ENCODE assay signal across 25 mouse cellular contexts in genomic region chr10:33073126-33073525, GRCm38 (mm10). TPM values are rescaled to one million over a fixed set of nuclear protein-coding genes. Genes with fewer than 3 reads are reported as not detected.
A peak's percentile ranks its signal among the peaks of the same experiment; 100 is the strongest.
DNase-seq lines count a peak whose midpoint lies in the region; TF ChIP-seq lines count a peak whose summit lies in the region.
"Had no signal": no experiment of that assay in that cellular context is flagged by ENCODE, and none has a peak within 500 bp of the region (broad histone marks: within the 10 kb centered on the region; RNA-seq: fewer than 3 reads in every experiment).

No protein-coding gene starts in this region.

- no peaks in the 10 kb centered on the region for H3K4me1 ChIP-seq in thymus, adult 2 months (replicated peaks; ENCODE audit: control insufficient read depth, insufficient read depth, low read length)
- H3K4me1 ChIP-seq: embryonic facial prominence, embryonic 13.5 days; forebrain, embryonic 10.5 days; forebrain, embryonic 13.5 days; hindbrain, embryonic 12.5 days; hindbrain, embryonic 15.5 days had no signal

- H3K79me2 ChIP-seq in C2C12 (ENCODE audit: control insufficient read depth, insufficient read depth) (no peaks in the 10 kb centered on the region), myocyte (ENCODE audit: control insufficient read depth, insufficient read depth) (no peaks in the 10 kb centered on the region)

- peak overlapping the region; percentile 37 for H3K4me2 ChIP-seq in myocyte (ENCODE audit: low read depth)
- H3K4me2 ChIP-seq: embryonic facial prominence, embryonic 13.5 days; forebrain, embryonic 13.5 days; heart, embryonic 11.5 days; hindbrain, embryonic 12.5 days; hindbrain, embryonic 15.5 days had no signal

- intact Hi-C loops in gastrocnemius, postnatal 36 days (cut with DNase I), result no loop called here

- no peaks in the 10 kb centered on the region for H3K36me3 ChIP-seq in C2C12 (ENCODE audit: control insufficient read depth, insufficient read depth)
- no peaks in the 10 kb centered on the region for H3K36me3 ChIP-seq in myocyte (ENCODE audit: control insufficient read depth, insufficient read depth)
- H3K36me3 ChIP-seq in thymus, adult 2 months (ENCODE audit: control insufficient read depth, insufficient read depth, low read length), result no peaks in the 10 kb centered on the region
- H3K36me3 ChIP-seq: embryonic facial prominence, embryonic 13.5 days; forebrain, embryonic 10.5 days; hindbrain, embryonic 12.5 days; hindbrain, embryonic 15.5 days had no signal

- no peak for TF ChIP-seq POLR2A in myocyte (IDR thresholded peaks at IDR 0.05; ENCODE audit: insufficient read length, low read depth)
- no peak for TF ChIP-seq POLR2A in thymus, adult 2 months (IDR thresholded peaks at IDR 0.05; ENCODE audit: control insufficient read depth, extremely low read depth, insufficient read depth, low read length, poor library complexity)

- peak; percentile 56 for DNase-seq in gastrocnemius, adult 18-20 months (ENCODE audit: low spot score)
- DNase-seq in gastrocnemius, postnatal 36 days, result no peak
- DNase-seq in gastrocnemius, postnatal 10 days, result peak; percentile 12
- no peak for DNase-seq in thymus, adult 2 months
- no peak for DNase-seq in adipocyte (ENCODE audit: low spot score)
- no peak for DNase-seq in layer of hippocampus, adult 9-10 months (ENCODE audit: low spot score)
- DNase-seq: adrenal gland, adult 8-10 months; adrenal gland, postnatal 25 days; cerebellum, adult 11-12 months; cerebellum, adult 8-10 months; cerebellum, postnatal 10 days; heart, adult 11 months; kidney, adult 2 months had no signal

- no peak overlapping the region for H3K27ac ChIP-seq in thymus, adult 2 months (ENCODE audit: control insufficient read depth, insufficient read depth, low read length)
- H3K27ac ChIP-seq: embryonic facial prominence, embryonic 13.5 days; forebrain, embryonic 10.5 days; forebrain, embryonic 13.5 days; hindbrain, embryonic 12.5 days; hindbrain, embryonic 15.5 days had no signal

- 79% methylated on average over 3 of the region's 3 CpGs for WGBS in thymus, adult 2 months

- H3K27me3 ChIP-seq in C2C12 (ENCODE audit: control insufficient read depth, insufficient read depth, insufficient read length) (no peaks in the 10 kb centered on the region), myocyte (ENCODE audit: control insufficient read depth, insufficient read depth, insufficient read length) (no peaks in the 10 kb centered on the region)
- H3K27me3 ChIP-seq in thymus, adult 2 months (ENCODE audit: control insufficient read depth, insufficient read depth, low read length), result no peaks in the 10 kb centered on the region
- H3K27me3 ChIP-seq: embryonic facial prominence, embryonic 13.5 days; forebrain, embryonic 13.5 days; hindbrain, embryonic 12.5 days; hindbrain, embryonic 15.5 days had no signal

- no peak for TF ChIP-seq CTCF in C2C12 (IDR thresholded peaks at IDR 0.05; ENCODE audit: control insufficient read depth, insufficient read depth, insufficient read length)
- TF ChIP-seq CTCF in thymus, adult 2 months (IDR thresholded peaks at IDR 0.05; ENCODE audit: borderline replicate concordance, control insufficient read depth, extremely low read depth, insufficient read depth, low read length, poor library complexity), result no peak

- H3K4me3 ChIP-seq in C2C12 (ENCODE audit: insufficient read depth, poor library complexity, severe bottlenecking) (no peak overlapping the region), myocyte (no peak overlapping the region)
- no peak overlapping the region for H3K4me3 ChIP-seq in thymus, adult 2 months (ENCODE audit: control insufficient read depth, insufficient read depth, low read length)
- H3K4me3 ChIP-seq: embryonic facial prominence, embryonic 13.5 days; forebrain, embryonic 10.5 days; forebrain, embryonic 13.5 days; hindbrain, embryonic 12.5 days; hindbrain, embryonic 15.5 days had no signal

- H3ac ChIP-seq in C2C12 (ENCODE audit: control insufficient read depth, insufficient read length, low read depth) (no peak overlapping the region), myocyte (ENCODE audit: control insufficient read depth, insufficient read length) (no peak overlapping the region)

- no peaks in the 10 kb centered on the region for H3K79me3 ChIP-seq in C2C12 (ENCODE audit: low read depth)

TF ChIP-seq in C2C12, 6 proteins besides CTCF, POLR2A, EP300 and RAD21:
- TF ChIP-seq MYOD1 (IDR thresholded peaks at IDR 0.05; ENCODE audit: control insufficient read depth, insufficient read length, low read depth) (peak; percentile 45), USF1 (IDR thresholded peaks at IDR 0.05; ENCODE audit: low read depth) (no peak)

TF ChIP-seq in myocyte, 11 proteins besides CTCF, POLR2A, EP300 and RAD21:
- TF ChIP-seq MAX (IDR thresholded peaks at IDR 0.05; ENCODE audit: low read depth) (no peak), SRF (IDR thresholded peaks at IDR 0.05; ENCODE audit: control insufficient read depth, insufficient read length, low read depth) (no peak), TCF3 (IDR thresholded peaks at IDR 0.05; ENCODE audit: insufficient read length, low read depth) (no peak), POLR2AphosphoS2 (IDR thresholded peaks at IDR 0.05; ENCODE audit: insufficient read length, low read depth) (no peak), MYOD1 (IDR thresholded peaks at IDR 0.05; ENCODE audit: control insufficient read depth in 1 of 3, insufficient read length in 2 of 3, low read depth in 2 of 3) (peak in 2 of 3 experiments; percentile 18 to 35), REST (IDR thresholded peaks at IDR 0.05; ENCODE audit: insufficient read depth, insufficient read length) (no peak), MYOG (IDR thresholded peaks at IDR 0.05; ENCODE audit: control insufficient read depth in 1 of 3, insufficient read depth in 1 of 3, insufficient read length in 2 of 3, low read depth in 2 of 3) (no peak), E2F4 (IDR thresholded peaks at IDR 0.05; ENCODE audit: insufficient read depth) (no peak)

RNA-seq across cellular contexts. Expression of gene Trdn, which starts 7.2 kb away (rescaled TPM):
- 1,000 to 10,000 TPM; 1,385 to 1,433 TPM for total RNA-seq in gastrocnemius, adult 18-20 months (2021)
- 1,000 to 10,000 TPM; 1,295 to 1,454 TPM for total RNA-seq in gastrocnemius, postnatal 36 days (2021)
- polyA plus RNA-seq in C2C12 (2012; fragmentation: generic; extraction: Trizol) (0.22 TPM), myocyte (2012; fragmentation: generic; extraction: Trizol) (10.8 TPM)
- 1,000 to 10,000 TPM; 1,349 to 1,389 TPM for total RNA-seq in gastrocnemius, postnatal 10 days (2021)
- polyA plus RNA-seq in thymus, adult 2 months (2012; rRNA removed), result 0.13 and 2.2 TPM in 2 replicates
- total RNA-seq: adrenal gland, adult 8-10 months; adrenal gland, postnatal 25 days; common myeloid progenitor, adult 5-6 weeks; ES-E14; hematopoietic stem cell, adult 5-6 weeks had no signal
- polyA plus RNA-seq: brain, embryonic 14.5 days; forebrain, embryonic 10.5 days had no signal

Comparison
In these comparisons a context has a peak if more than half of its experiments do, and no peak if none do; other contexts are left out.
1. DNase-seq: peak in gastrocnemius, adult 18-20 months (single experiment) and gastrocnemius, postnatal 10 days (single experiment); none in gastrocnemius, postnatal 36 days (0 of 2), thymus, adult 2 months (single experiment), adipocyte (single experiment) and layer of hippocampus, adult 9-10 months (single experiment).